Mouse (Mus musculus) small intestine, adult 2 months (tissue): ENCODE data around the gene Mthfr. TPM values are rescaled to one million over a fixed set of nuclear protein-coding genes. Genes with fewer than 3 reads are reported as not detected.

Experiments used
- H3K27ac ChIP-seq: fragments of 200-500 bp; 2 replicates; pipeline ENCODE4 v1.5.1; 2012; ENCODE audit warnings: low read depth, low read length, control low read depth, inconsistent platforms; ENCODE audit not compliant: insufficient read depth
- H3K27me3 ChIP-seq: fragments of 200-500 bp; 2 replicates; pipeline ENCODE4 v1.6.1; 2012; ENCODE audit warnings: mild to moderate bottlenecking, moderate library complexity, low read length, inconsistent platforms; ENCODE audit not compliant: control insufficient read depth, insufficient read depth
- H3K36me3 ChIP-seq: fragments of 200-500 bp; 2 replicates; pipeline ENCODE4 v1.6.1; 2012; ENCODE audit warnings: mild to moderate bottlenecking, low read length, control low read depth, inconsistent platforms; ENCODE audit not compliant: control insufficient read depth, insufficient read depth
- H3K4me1 ChIP-seq: fragments of 200-500 bp; 2 replicates; pipeline ENCODE4 v1.6.1; 2012; ENCODE audit warnings: low read length, inconsistent platforms, mixed read lengths; ENCODE audit not compliant: control insufficient read depth, insufficient read depth, insufficient read length
- H3K4me3 ChIP-seq: fragments of 200-500 bp; 2 replicates; pipeline ENCODE4 v1.5.1; 2012; ENCODE audit warnings: low read depth, mild to moderate bottlenecking, control low read depth, inconsistent platforms, low read length, moderate library complexity
- CTCF ChIP-seq: fragments of 200-500 bp; IDR thresholded peaks from 2 replicates; pipeline ENCODE4 v1.5.1; 2012; ENCODE audit warnings: low read depth, mild to moderate bottlenecking, control low read depth, inconsistent platforms, low read length, moderate library complexity, mixed read lengths; ENCODE audit not compliant: insufficient replicate concordance, insufficient read length; ENCODE audit errors: extremely low read depth
- POLR2A ChIP-seq: fragments of 200-500 bp; IDR thresholded peaks from 2 replicates; pipeline ENCODE4 v1.6.1; 2012; ENCODE audit warnings: low read depth, mild to moderate bottlenecking, control low read depth, inconsistent platforms, low read length, moderate library complexity
- WGBS: fragments of 180-500 bp; shearing (Covaris S2); methylation state at CpG from one replicate; pipeline ENCODE4 v1.1.7; 2018; 5-methylcytosine and 5-hydroxymethylcytosine counted together
- polyA plus RNA-seq: library from polyadenylated mRNA; depleted of rRNA; stranded (reverse); fragments of >200 nt; gene quantifications from 2 replicates; pipeline ENCODE4 v1.2.3, GENCODE M21; 2012

Gene Mthfr
- polyA plus RNA-seq, 1 experiment = 8.8 TPM

GRCm38 (mm10) chr4:148008412-148008811 lies 30.5 kb upstream of the Mthfr start:
- no peaks in the 10 kb centered on the region for H3K27me3 ChIP-seq
- no peak overlapping the region for H3K27ac ChIP-seq
- no peaks in the 10 kb centered on the region for H3K4me1 ChIP-seq
- WGBS = 84% methylated on average over 4 of the region's 4 CpGs
- peaks cover 22% of the 10 kb centered on the region for H3K36me3 ChIP-seq
- TF ChIP-seq CTCF (peak; percentile 55; the same call in 1 of the 2 replicates), POLR2A (no peak)
- H3K4me3 ChIP-seq = no peak overlapping the region

GRCm38 (mm10) chr4:148009641-148010040 lies 29.2 kb upstream of the Mthfr start:
- Histone ChIP-seq H3K4me1 (no peaks in the 10 kb centered on the region), H3K36me3 (peaks cover 30% of the 10 kb centered on the region), H3K27ac (no peak overlapping the region), H3K4me3 (no peak overlapping the region), H3K27me3 (no peaks in the 10 kb centered on the region)
- WGBS = 93% methylated on average over 2 of the region's 2 CpGs
- TF ChIP-seq POLR2A (no peak), CTCF (no peak)

- H3K36me3 ChIP-seq = peaks cover 32% of the 10 kb centered on the region
- H3K27me3 ChIP-seq = no peaks in the 10 kb centered on the region
- H3K27ac ChIP-seq = no peak overlapping the region
- H3K4me3 ChIP-seq = no peak overlapping the region
- H3K4me1 ChIP-seq = no peaks in the 10 kb centered on the region
- 83% methylated on average over 3 of the region's 3 CpGs for WGBS
- TF ChIP-seq POLR2A (no peak), CTCF (no peak)
These were observed 27.5 kb upstream of the Mthfr start for GRCm38 (mm10) chr4:148011332-148011731.

- Histone ChIP-seq H3K27me3 (no peaks in the 10 kb centered on the region), H3K4me1 (no peaks in the 10 kb centered on the region), H3K36me3 (peaks cover 30% of the 10 kb centered on the region), H3K27ac (no peak overlapping the region), H3K4me3 (no peak overlapping the region)
- 86% methylated on average over 4 of the region's 4 CpGs for WGBS
- TF ChIP-seq POLR2A = no peak
- TF ChIP-seq CTCF = no peak
These were observed 26.7 kb upstream of the Mthfr start for GRCm38 (mm10) chr4:148012216-148012615.

GRCm38 (mm10) chr4:148015418-148015817 lies 23.5 kb upstream of the Mthfr start:
- 89% methylated on average over 10 of the region's 10 CpGs for WGBS
- no peak overlapping the region for H3K4me3 ChIP-seq
- H3K27me3 ChIP-seq = no peaks in the 10 kb centered on the region
- no peak overlapping the region for H3K27ac ChIP-seq
- H3K4me1 ChIP-seq = no peaks in the 10 kb centered on the region
- H3K36me3 ChIP-seq = peaks cover 31% of the 10 kb centered on the region; the same call in 1 of the 2 replicates
- no peak for TF ChIP-seq POLR2A
- TF ChIP-seq CTCF = no peak

- no peak for TF ChIP-seq CTCF
- TF ChIP-seq POLR2A = no peak
- peaks cover 30% of the 10 kb centered on the region; the same call in 1 of the 2 replicates for H3K36me3 ChIP-seq
- H3K4me3 ChIP-seq = no peak overlapping the region
- 77% methylated on average over 3 of the region's 3 CpGs for WGBS
- no peaks in the 10 kb centered on the region for H3K4me1 ChIP-seq
- no peaks in the 10 kb centered on the region for H3K27me3 ChIP-seq
- no peak overlapping the region for H3K27ac ChIP-seq
These were observed 21.9 kb upstream of the Mthfr start for GRCm38 (mm10) chr4:148016981-148017380.

- Histone ChIP-seq H3K4me1 (no peaks in the 10 kb centered on the region), H3K36me3 (peaks cover 21% of the 10 kb centered on the region; the same call in 1 of the 2 replicates), H3K4me3 (no peak overlapping the region), H3K27me3 (no peaks in the 10 kb centered on the region), H3K27ac (no peak overlapping the region)
- TF ChIP-seq CTCF = no peak
- TF ChIP-seq POLR2A = no peak
- 88% methylated on average over 2 of the region's 2 CpGs for WGBS
These were observed 20.5 kb upstream of the Mthfr start for GRCm38 (mm10) chr4:148018410-148018809.

- H3K36me3 ChIP-seq = peaks cover 6% of the 10 kb centered on the region; the same call in 1 of the 2 replicates
- WGBS = 63% methylated on average over 3 of the region's 3 CpGs
These were observed 14.9 kb upstream of the Mthfr start for GRCm38 (mm10) chr4:148024003-148024402.

More at GRCm38 (mm10) chr4:148024003-148024402, 14.9 kb upstream of the Mthfr start:
- H3K4me3 ChIP-seq = no peak overlapping the region
- no peaks in the 10 kb centered on the region for H3K27me3 ChIP-seq
- no peaks in the 10 kb centered on the region for H3K4me1 ChIP-seq
- TF ChIP-seq POLR2A = no peak
- no peak for TF ChIP-seq CTCF
- H3K27ac ChIP-seq = no peak overlapping the region
